Mouse (Mus musculus) heart, embryonic 10.5 days (tissue): ENCODE measurements around the gene Nfic. TPM values are rescaled to one million over a fixed set of nuclear protein-coding genes. Genes with fewer than 3 reads are reported as not detected.

Experiments used
- DNase-seq: peaks from one replicate; pipeline ENCODE4 v3.0.0-alpha.2; 2017; ENCODE audit warnings: low spot score
- H3K27ac ChIP-seq: fragments of 300-500 bp; sonication (generic); 2 replicates; pipeline ENCODE4 v1.5.1; 2016; ENCODE audit warnings: mild to moderate bottlenecking
- H3K27me3 ChIP-seq: fragments of 300-500 bp; sonication (generic); 2 replicates; pipeline ENCODE4 v1.6.1; 2016; ENCODE audit warnings: mild to moderate bottlenecking; ENCODE audit not compliant: poor library complexity, insufficient read depth, severe bottlenecking
- H3K36me3 ChIP-seq: fragments of 300-500 bp; sonication (generic); 2 replicates; pipeline ENCODE4 v1.6.1; 2016; ENCODE audit warnings: mild to moderate bottlenecking, moderate library complexity
- H3K4me1 ChIP-seq: fragments of 300-500 bp; sonication (generic); 2 replicates; pipeline ENCODE4 v1.6.1; 2016; ENCODE audit warnings: mild to moderate bottlenecking
- H3K4me3 ChIP-seq: fragments of 300-500 bp; sonication (generic); 2 replicates; pipeline ENCODE4 v1.5.1; 2016; ENCODE audit warnings: mild to moderate bottlenecking, moderate library complexity
- H3K9me3 ChIP-seq: fragments of 300-500 bp; sonication (generic); 2 replicates; pipeline ENCODE4 v1.6.1; 2016; ENCODE audit warnings: mild to moderate bottlenecking, moderate library complexity
- WGBS: fragments of 180-500 bp; shearing (Covaris S2); methylation state at CpG from one replicate; pipeline ENCODE4 v1.1.7; 2016; 5-methylcytosine and 5-hydroxymethylcytosine counted together
- microRNA-seq: library from miRNA; unstranded; fragments of <30 nt; microRNA quantifications from one replicate; pipeline ENCODE4, GENCODE M21; 2017
- polyA plus RNA-seq: library from polyadenylated mRNA; unstranded; fragments of >200 nt; fragmentation: Nextera tagmentation; extraction: Ambion mirVana; gene quantifications from 2 replicates; pipeline ENCODE4 v1.2.1, GENCODE M21; 2016

Nfic gene
- polyA plus RNA-seq, 1 experiment from 2014 or later = 23.0 TPM

DNA sequence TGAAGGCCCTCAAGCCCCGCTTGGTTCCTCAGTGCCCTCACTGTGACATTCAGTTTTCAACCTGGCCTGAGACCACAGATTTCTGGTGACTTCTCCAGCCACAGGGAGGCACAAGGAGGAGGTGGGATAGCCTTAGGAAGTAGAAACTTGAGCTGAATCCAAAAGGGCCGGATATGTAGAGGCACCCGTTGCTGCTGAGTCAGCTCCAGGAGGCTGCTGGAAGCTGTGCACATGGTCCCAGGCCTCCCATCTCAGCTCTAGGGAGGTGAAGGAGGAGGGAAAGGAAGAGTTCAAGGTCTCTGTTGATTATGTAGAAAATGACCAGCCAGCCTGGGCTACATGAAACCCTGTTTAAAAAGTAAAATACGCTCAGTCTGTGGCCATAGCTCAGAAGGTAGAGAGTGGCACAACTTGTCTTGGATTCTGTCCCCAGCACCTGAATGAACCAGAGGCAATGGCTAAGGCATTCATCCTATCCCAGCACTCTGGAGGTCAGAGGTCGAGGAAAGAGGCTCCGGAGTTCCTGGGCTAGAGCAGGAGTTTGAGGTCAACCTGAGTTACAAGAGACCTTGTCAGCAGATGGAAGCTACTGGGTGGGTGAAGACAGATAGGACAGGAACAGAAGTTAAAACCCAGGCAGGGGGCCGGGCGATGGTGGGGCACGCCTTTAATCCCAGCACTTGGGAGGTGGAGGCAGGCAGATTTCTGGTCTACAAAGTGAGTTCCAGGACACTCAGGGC lies 100.5 kb downstream of the Nfic start:
- 0 out of 2 replicates have a peak overlapping the region, but pooled peaks have one; percentile 2 for H3K27ac ChIP-seq
- no peak for DNase-seq
- H3K9me3 ChIP-seq = no peaks in the 10 kb centered on the region
- no peaks in the 10 kb centered on the region for H3K27me3 ChIP-seq
- 58% methylated on average over 9 of the region's 9 CpGs for WGBS
- H3K4me3 ChIP-seq = no peak overlapping the region
- H3K4me1 ChIP-seq = peaks cover 66% of the 10 kb centered on the region
- no peaks in the 10 kb centered on the region for H3K36me3 ChIP-seq

DNA sequence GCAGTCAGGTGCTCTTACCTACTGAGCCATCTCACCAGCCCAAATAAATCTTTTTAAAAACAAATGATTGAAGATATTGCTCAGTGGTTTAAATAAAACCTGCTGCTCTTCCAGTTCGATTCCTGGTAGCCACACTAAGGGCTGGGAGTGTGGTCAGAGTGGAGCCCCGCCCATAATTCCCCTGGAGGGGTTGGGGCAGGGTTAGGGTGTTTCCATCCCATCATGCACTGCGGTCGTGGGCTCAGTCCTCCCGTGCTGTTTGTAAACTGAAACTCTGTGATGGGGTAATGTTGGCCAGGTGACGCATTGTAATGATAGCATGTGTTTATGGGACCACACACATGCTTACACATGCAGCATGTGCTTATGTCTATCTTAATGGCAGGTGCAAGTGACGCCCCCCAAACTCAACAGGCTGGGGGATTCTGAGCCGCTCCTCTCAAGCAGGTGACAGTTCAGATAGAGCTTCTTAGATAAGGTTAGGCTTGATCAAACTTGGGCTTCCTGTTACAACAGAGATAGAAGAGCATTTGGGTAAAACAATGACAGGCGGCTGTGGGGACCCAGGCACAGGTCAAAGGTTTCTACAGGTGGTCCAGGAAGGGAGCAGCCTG lies 103.7 kb downstream of the Nfic start:
- Histone ChIP-seq H3K27ac (no peak overlapping the region), H3K4me3 (no peak overlapping the region), H3K36me3 (peaks cover 18% of the 10 kb centered on the region), H3K4me1 (peaks cover 65% of the 10 kb centered on the region), H3K9me3 (no peaks in the 10 kb centered on the region), H3K27me3 (peaks cover 9% of the 10 kb centered on the region; the same call in 1 of the 2 replicates)
- 18% methylated on average over 9 of the region's 9 CpGs for WGBS
- no peak for DNase-seq

DNA sequence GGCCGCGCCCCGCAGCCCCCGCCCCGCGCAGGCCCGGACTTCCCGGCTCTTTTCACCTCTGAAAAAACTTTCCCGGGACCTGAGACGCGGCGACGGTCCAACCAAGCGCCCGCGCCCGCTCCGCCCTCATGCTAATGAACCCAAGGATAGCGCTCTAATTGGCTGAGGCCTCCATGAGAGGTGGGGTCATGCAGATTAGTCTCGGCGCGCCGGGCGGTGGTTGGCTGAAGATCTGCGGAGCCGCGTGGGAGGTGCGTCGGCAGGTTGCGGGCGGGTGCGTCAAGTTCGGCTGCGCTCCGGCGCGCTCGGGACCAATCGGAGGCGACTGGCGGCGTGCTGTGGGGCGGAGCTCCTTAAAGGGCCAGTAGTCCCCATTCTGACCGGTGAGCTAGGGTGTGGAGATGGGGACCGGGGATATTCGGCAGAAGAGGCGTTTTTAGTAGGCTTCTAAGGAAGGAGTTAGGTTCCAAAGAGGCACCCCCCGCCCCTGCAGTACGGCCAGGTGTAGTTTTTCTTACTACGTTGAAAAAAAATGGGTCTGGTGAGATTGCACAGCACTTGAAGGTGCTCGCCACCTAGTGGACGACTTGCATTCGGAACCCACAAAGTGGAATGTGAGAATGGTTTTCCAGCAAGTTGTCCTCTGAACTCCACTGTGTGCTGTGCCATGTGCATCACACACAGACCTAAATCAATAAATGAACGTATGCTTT lies 104.9 kb downstream of the Nfic start, which contains the start of gene Hmg20b:
TSS of gene Hmg20b (minus strand) at position 130 of the 713 bp plus-strand sequence.
- Histone ChIP-seq H3K36me3 (peaks cover 25% of the 10 kb centered on the region), H3K27me3 (peaks cover 19% of the 10 kb centered on the region; the same call in 1 of the 2 replicates), H3K4me3 (peak within 1 kb of the TSS; percentile 85), H3K27ac (peak within 1 kb of the TSS; percentile 96), H3K4me1 (peaks cover 62% of the 10 kb centered on the region), H3K9me3 (no peaks in the 10 kb centered on the region)
- DNase-seq = peak; percentile 100
- WGBS = under 1% methylated on average over 54 of the region's 54 CpGs

DNA sequence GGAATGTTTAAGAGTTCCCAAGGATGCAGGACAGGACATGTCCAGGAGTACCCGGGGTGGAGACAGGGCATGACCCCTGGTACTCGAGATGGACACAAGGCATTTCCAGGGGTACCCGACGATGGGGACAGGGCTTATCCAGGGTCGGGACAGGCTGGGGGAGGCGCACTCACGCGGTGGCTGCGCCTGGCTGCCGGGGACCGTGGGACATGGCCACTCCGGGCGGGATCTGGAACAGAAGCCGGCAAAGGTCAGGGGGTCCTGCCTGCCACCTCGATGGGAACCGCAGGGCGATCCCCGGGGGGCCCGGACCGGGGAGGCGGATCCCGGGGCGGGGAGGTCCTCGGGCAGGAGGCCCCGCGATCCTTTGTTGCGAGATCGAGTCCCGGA lies 105.5 kb downstream of the Nfic start:
- Histone ChIP-seq H3K27me3 (peaks cover 24% of the 10 kb centered on the region), H3K9me3 (no peaks in the 10 kb centered on the region), H3K27ac (peak overlapping the region; percentile 96), H3K4me1 (peaks cover 57% of the 10 kb centered on the region), H3K36me3 (peaks cover 30% of the 10 kb centered on the region), H3K4me3 (peak overlapping the region; percentile 85)
- 1% methylated on average over 29 of the region's 29 CpGs for WGBS
- no peak for DNase-seq

DNA sequence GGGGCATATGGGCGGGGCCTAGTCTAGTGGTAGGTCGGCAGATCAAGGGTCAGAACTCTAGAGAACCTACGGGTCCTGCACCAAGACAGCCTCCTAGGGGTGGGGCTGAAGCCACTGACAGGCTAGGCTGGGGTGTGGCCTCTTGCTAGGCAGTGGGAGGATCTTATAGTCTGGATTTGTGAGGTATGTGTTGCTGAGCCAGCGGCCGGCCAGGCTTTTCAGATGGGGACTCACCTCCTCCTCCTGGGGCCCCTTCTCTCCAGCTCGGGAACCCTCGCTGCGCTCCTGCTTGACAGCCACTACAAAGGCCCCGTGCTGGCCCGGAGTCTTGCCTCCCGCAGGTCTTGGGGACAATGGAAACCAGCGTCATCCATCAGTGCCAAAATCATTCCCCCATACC lies 106.3 kb downstream of the Nfic start:
- DNase-seq = no peak
- WGBS = 4% methylated on average over 12 of the region's 12 CpGs
- Histone ChIP-seq H3K4me1 (peaks cover 49% of the 10 kb centered on the region), H3K36me3 (peaks cover 30% of the 10 kb centered on the region), H3K27ac (peak overlapping the region; percentile 96), H3K27me3 (peaks cover 32% of the 10 kb centered on the region), H3K9me3 (no peaks in the 10 kb centered on the region), H3K4me3 (peak overlapping the region; percentile 85)

DNA sequence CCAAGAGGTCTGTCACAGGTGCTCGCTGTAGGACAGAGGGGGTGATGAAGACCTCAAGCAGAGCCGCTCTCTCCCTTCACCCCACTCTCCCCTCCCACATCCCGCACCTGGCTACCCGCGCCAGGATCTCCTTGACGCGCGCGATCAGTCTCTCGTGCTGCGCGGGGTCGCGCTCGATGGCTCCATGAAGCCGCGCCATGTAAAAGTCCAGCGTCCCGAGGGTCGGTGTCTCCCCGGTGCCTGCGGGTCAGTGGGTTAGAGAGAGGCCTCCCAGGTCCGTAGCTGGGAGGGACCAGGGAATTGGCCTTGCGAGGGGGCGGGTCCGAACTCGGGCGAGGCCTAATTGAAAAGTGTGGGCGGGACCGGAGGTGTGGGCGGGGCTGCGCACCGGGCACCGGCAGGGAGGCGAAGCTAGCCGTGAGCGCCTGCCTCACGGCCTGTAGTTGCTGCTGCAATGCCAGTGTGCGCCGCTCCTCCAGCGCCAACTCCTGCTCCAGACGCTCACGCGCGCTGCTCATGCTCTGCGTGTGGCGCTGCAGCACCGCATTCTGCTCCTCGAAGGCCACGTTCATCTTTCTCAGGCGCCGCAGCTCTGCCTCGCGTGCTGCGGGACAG lies 108.9 kb downstream of the Nfic start:
- peaks cover 52% of the 10 kb centered on the region for H3K4me1 ChIP-seq
- 9% methylated on average over 55 of the region's 55 CpGs for WGBS
- peak overlapping the region; percentile 73; the same call in 1 of the 2 replicates for H3K27ac ChIP-seq
- no peaks in the 10 kb centered on the region for H3K9me3 ChIP-seq
- peak; percentile 93 for DNase-seq
- H3K4me3 ChIP-seq = peak overlapping the region; percentile 54
- H3K36me3 ChIP-seq = peaks cover 30% of the 10 kb centered on the region
- H3K27me3 ChIP-seq = peaks cover 56% of the 10 kb centered on the region

Small RNA genes within 50 kb of the gene (microRNA-seq; reads per million reads assigned to microRNA genes)
- gene Gm25595 = not detected
- 1.3 reads per million for gene Mir1191b
- gene Mir6913 = not detected

Other genes starting within 250 kb of the Nfic start
- gene Atcay, start 224.8 kb downstream of the Nfic start, polyA plus RNA-seq = 0.28 and 0.37 TPM in 2 replicates
- gene Zfr2, start 222.5 kb downstream of the Nfic start, polyA plus RNA-seq = 4.9 and 5.6 TPM in 2 replicates
- gene Matk, start 202.7 kb downstream of the Nfic start, polyA plus RNA-seq = 1.2 and 2.2 TPM in 2 replicates
- 284 and 285 TPM in 2 replicates for gene Mrpl54, start 188.7 kb downstream of the Nfic start, polyA plus RNA-seq
- gene Apba3, start 188.7 kb downstream of the Nfic start, polyA plus RNA-seq = 56.5 and 57.0 TPM in 2 replicates
- 1.8 and 4.4 TPM in 2 replicates for gene Tjp3, start 164.1 kb downstream of the Nfic start, polyA plus RNA-seq
- 42.6 and 55.9 TPM in 2 replicates for gene Pip5k1c, start 162.7 kb downstream of the Nfic start, polyA plus RNA-seq
- 37.2 and 51.6 TPM in 2 replicates for gene Cactin, start 134.5 kb downstream of the Nfic start, polyA plus RNA-seq
- 10.8 and 15.6 TPM in 2 replicates for gene Tbxa2r, start 126.9 kb downstream of the Nfic start, polyA plus RNA-seq
- gene Gipc3, start 112.4 kb downstream of the Nfic start, polyA plus RNA-seq = not detected in 2 replicates
- 100 and 109 TPM in 2 replicates for gene Hmg20b, start 105.2 kb downstream of the Nfic start, polyA plus RNA-seq
- 10.3 and 12.8 TPM in 2 replicates for gene Mfsd12, start 98.1 kb downstream of the Nfic start, polyA plus RNA-seq
- 1.1 and 1.4 TPM in 2 replicates for gene 4930404N11Rik, start 89.8 kb downstream of the Nfic start, polyA plus RNA-seq
- gene Fzr1, start 77.1 kb downstream of the Nfic start, polyA plus RNA-seq = 105 and 117 TPM in 2 replicates
- 100 and 105 TPM in 2 replicates for gene Dohh, start 71.2 kb downstream of the Nfic start, polyA plus RNA-seq
- gene Gm48551, start 71.2 kb downstream of the Nfic start, polyA plus RNA-seq = 2.2 and 3.1 TPM in 2 replicates
- 1.1 and 1.7 TPM in 2 replicates for gene Gm48552, start 66.6 kb downstream of the Nfic start, polyA plus RNA-seq
- 3.4 and 4.0 TPM in 2 replicates for gene Smim24, start 62.6 kb downstream of the Nfic start, polyA plus RNA-seq
- 0.10 and 0.18 TPM in 2 replicates for gene Celf5, start 27.1 kb upstream of the Nfic start, polyA plus RNA-seq
- gene Ncln, start 40.8 kb upstream of the Nfic start, polyA plus RNA-seq = 75.3 and 86.1 TPM in 2 replicates
- gene S1pr4, start 44.5 kb upstream of the Nfic start, polyA plus RNA-seq = 0.46 and 0.83 TPM in 2 replicates
- 2.8 and 4.8 TPM in 2 replicates for gene Gna15, start 68.6 kb upstream of the Nfic start, polyA plus RNA-seq
- 73.2 and 79.1 TPM in 2 replicates for gene Gna11, start 89.6 kb upstream of the Nfic start, polyA plus RNA-seq
- gene Aes, start 103.9 kb upstream of the Nfic start, polyA plus RNA-seq = 467 and 523 TPM in 2 replicates
- 17.4 and 18.3 TPM in 2 replicates for gene Tle2, start 118.9 kb upstream of the Nfic start, polyA plus RNA-seq
- 29.0 and 33.9 TPM in 2 replicates for gene Tle6, start 145.4 kb upstream of the Nfic start, polyA plus RNA-seq
- gene BC025920, start 150.6 kb upstream of the Nfic start, polyA plus RNA-seq = 0.95 and 1.4 TPM in 2 replicates
- 28.5 and 30.7 TPM in 2 replicates for gene Sirt6, start 172.2 kb upstream of the Nfic start, polyA plus RNA-seq
- gene Ankrd24, start 172.9 kb upstream of the Nfic start, polyA plus RNA-seq = 9.6 and 12.8 TPM in 2 replicates
- 4.0 and 4.1 TPM in 2 replicates for gene Gm10778, start 193.4 kb upstream of the Nfic start, polyA plus RNA-seq
- gene Zfp433, start 249.2 kb upstream of the Nfic start, polyA plus RNA-seq = 11.2 and 12.6 TPM in 2 replicates